Mouse (Mus musculus) liver, embryonic 18 days (tissue): ENCODE data around the gene Fadd. TPM values are rescaled to one million over a fixed set of nuclear protein-coding genes. Genes with fewer than 3 reads are reported as not detected.

Source experiments
- polyA plus RNA-seq: library from polyadenylated mRNA; depleted of rRNA; stranded (reverse); fragments of >200 nt; gene quantifications from 2 replicates; pipeline ENCODE4 v1.2.3, GENCODE M21; 2012; rRNA removed

The Fadd gene
- polyA plus RNA-seq, result 3.5 and 3.7 TPM in 2 replicates

DNA sequence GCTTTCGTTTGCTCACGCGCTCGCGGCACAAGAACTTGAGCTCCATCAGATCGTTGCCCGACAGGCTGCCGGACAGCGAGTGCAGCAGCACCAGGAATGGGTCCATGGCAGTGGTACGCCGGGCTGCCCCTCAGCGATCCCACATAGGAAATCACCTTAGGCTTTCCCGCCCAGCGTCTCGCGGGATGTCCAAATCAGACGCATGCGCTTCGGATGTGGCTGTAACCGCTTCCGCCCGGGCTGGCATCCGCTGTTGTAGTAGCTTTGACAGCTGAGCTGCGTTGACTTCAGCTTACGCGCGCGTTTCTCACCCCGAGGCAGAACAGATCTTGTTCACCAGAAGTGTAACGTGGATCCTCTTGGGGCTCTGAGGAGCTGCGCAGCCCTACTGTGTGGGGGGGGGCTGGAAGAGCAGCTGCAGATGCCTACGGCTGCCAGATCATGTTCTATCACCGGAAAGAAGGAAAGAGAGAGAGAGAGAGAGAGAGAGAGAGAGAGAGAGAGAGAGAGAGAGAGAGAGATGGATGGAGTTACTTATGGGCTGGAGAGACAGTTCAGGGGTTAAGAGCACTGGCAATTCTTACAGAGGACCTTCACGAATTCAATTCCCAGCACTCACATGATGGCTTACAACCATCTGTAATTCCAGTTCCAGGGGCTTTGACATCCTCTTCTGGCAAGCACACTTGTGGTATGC, at the start of gene Fadd:
Fadd (minus strand) TSS at position 180 of the 697 bp plus-strand sequence.

DNA sequence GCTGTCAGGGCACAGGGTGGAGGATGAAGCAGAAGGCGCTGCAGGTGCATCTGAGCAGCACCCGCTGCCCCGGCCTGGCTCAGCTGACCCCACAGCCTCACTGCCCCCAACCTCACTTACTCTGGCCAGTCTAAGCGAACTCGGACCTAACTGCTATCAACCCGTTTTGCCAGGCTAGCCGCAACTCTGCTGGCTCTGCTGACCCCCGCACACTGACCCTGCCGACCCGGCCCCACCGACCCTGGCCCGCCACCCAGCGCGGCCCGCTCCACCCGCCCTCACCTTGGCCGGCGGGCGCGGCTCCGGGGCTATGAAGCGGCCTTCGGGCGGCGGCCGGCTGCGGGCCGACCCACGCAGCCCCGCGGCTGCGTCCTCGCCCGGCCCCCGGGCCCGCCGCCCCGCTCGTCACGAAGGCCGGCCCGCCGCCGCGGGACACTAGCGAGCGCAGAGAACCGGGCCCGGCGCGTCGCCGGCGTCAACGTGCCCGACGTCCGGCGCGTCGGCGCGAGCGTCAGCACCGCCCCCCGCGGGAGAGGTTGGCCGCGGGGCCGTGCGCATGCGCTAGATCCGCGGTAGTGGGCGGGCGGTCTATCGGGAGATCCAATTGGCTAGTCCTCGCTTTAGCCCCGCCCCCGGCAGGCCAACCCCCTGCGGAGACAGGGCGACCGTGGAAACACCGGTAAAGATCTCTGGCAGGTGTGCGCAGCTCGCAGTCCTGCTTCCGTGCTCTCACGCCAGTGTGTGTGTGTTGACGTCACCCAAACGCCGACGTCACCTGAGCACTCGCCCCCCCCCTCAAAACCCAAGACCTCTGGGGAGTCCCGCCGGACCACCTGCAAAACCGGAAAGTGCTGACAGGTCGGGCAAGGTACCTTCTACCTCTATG, 28.8 kb downstream of the Fadd start, which contains the start of gene Ppfia1:
Ppfia1 (minus strand) TSS at position 493 of the 886 bp plus-strand sequence.

Other genes starting within 250 kb of the Fadd start
- gene Cttn, start 111.5 kb downstream of the Fadd start, polyA plus RNA-seq, result 29.2 and 36.2 TPM in 2 replicates
- gene Ppfia1, start 28.7 kb downstream of the Fadd start, polyA plus RNA-seq, result 12.1 and 16.4 TPM in 2 replicates
- 0.93 and 0.94 TPM in 2 replicates for gene Ano1, start 169.5 kb upstream of the Fadd start, polyA plus RNA-seq